Mouse (Mus musculus) common myeloid progenitor, adult 5-6 weeks (primary cell): ENCODE data around the gene Clcn1. TPM values are rescaled to one million over a fixed set of nuclear protein-coding genes. Genes with fewer than 3 reads are reported as not detected.

ENCODE experiments used
- ATAC-seq: replicated peaks from 2 replicates; pipeline ENCODE4 v1.8.0; 2016; ENCODE audit warnings: low read depth, mild to moderate bottlenecking, moderate TSS enrichment, inconsistent platforms; ENCODE audit not compliant: poor library complexity, severe bottlenecking
- total RNA-seq: library from RNA; stranded (forward); fragments of 200-1000, 187-1606 nt; gene quantifications from 2 replicates; pipeline ENCODE4 v1.2.3, GENCODE M21; 2017

Gene Clcn1
- total RNA-seq, 1 experiment from 2014 or later: not detected

GRCm38 (mm10) chr6:42295549-42296094 lies 9.1 kb downstream of the Clcn1 start:
- no peak for ATAC-seq

GRCm38 (mm10) chr6:42299362-42299761 lies 12.9 kb downstream of the Clcn1 start:
- peak; percentile 82 for ATAC-seq

GRCm38 (mm10) chr6:42309816-42310378 lies 23.4 kb downstream of the Clcn1 start:
- peak; percentile 65 for ATAC-seq

GRCm38 (mm10) chr6:42310427-42311053 lies 24.1 kb downstream of the Clcn1 start:
- peak; percentile 87 for ATAC-seq

- no peak for ATAC-seq
Observed at GRCm38 (mm10) chr6:42318293-42318692, 31.8 kb downstream of the Clcn1 start.

- no peak for ATAC-seq
Observed at GRCm38 (mm10) chr6:42323371-42324066, 37.0 kb downstream of the Clcn1 start.

- ATAC-seq: 0 out of 2 replicates have a peak, but pooled peaks have one; percentile 17
Observed at GRCm38 (mm10) chr6:42324067-42324481, 37.6 kb downstream of the Clcn1 start.

- ATAC-seq: 0 out of 2 replicates have a peak, but pooled peaks have one; percentile 3
Observed at GRCm38 (mm10) chr6:42324482-42325267, 38.2 kb downstream of the Clcn1 start, which contains the start of gene Fam131b. TSS of gene Fam131b (minus strand) at chr6:42324643.

- ATAC-seq: peak; percentile 84
Observed at GRCm38 (mm10) chr6:42325268-42325609, 38.8 kb downstream of the Clcn1 start.

GRCm38 (mm10) chr6:42326509-42326908 lies 40.0 kb downstream of the Clcn1 start:
- ATAC-seq: no peak

- ATAC-seq: no peak
Observed at GRCm38 (mm10) chr6:42328757-42329156, 42.3 kb downstream of the Clcn1 start.

GRCm38 (mm10) chr6:42330216-42330615 lies 43.7 kb downstream of the Clcn1 start:
- ATAC-seq: no peak

GRCm38 (mm10) chr6:42330946-42331345 lies 44.5 kb downstream of the Clcn1 start:
- no peak for ATAC-seq

GRCm38 (mm10) chr6:42339189-42339588 lies 52.7 kb downstream of the Clcn1 start:
- no peak; the same call in 1 of the 2 replicates for ATAC-seq

GRCm38 (mm10) chr6:42339981-42340380 lies 53.5 kb downstream of the Clcn1 start:
- no peak for ATAC-seq

GRCm38 (mm10) chr6:42342171-42342570 lies 55.7 kb downstream of the Clcn1 start:
- no peak for ATAC-seq

GRCm38 (mm10) chr6:42343361-42344120 lies 57.1 kb downstream of the Clcn1 start:
- ATAC-seq: peak; percentile 87

GRCm38 (mm10) chr6:42344255-42344654 lies 57.8 kb downstream of the Clcn1 start:
- ATAC-seq: peak; percentile 43

- no peak for ATAC-seq
Observed at GRCm38 (mm10) chr6:42348281-42349005, 62.0 kb downstream of the Clcn1 start.
